Mouse (Mus musculus) ovary, postnatal 36 days (tissue): ENCODE data around the gene Tekt2.
A peak's percentile ranks its signal among the peaks of the same experiment; 100 is the strongest.

ENCODE experiments used
- DNase-seq: peaks from one replicate; pipeline ENCODE4 v3.0.0; 2022; ENCODE audit warnings: low spot score, mixed read lengths

Tekt2 gene

DNA sequence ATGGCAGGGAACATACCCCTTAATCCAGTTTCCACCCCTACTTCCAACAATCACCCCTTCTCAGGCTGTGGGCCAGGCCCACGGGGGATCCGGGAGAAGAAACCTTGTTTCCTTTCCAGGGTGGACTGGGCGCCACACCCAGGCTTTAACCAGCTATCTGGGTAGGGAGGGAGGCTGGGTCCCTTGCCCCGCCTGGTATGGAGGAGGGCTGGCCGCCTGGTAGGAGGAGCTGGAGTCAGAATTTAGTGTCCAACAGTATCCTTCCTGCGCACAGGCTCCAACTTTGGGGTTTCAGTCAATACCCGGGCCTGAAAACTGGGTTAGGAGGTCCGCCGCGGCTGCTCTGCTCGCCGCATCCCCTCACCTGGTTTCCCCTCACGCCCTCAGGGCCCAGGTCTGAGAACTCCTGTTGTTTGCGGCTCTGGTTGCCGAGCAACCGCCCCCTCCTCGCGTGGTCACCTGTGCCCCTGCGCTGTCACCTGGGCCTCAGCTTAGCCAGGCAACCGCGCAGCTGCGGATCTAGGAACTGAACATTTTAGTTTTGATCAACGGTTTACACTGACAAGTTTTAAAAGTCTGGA, at the start of gene Tekt2:
Tekt2 (minus strand) TSS at position 408 of the 581 bp plus-strand sequence.
- peak; percentile 27 for DNase-seq

DNA sequence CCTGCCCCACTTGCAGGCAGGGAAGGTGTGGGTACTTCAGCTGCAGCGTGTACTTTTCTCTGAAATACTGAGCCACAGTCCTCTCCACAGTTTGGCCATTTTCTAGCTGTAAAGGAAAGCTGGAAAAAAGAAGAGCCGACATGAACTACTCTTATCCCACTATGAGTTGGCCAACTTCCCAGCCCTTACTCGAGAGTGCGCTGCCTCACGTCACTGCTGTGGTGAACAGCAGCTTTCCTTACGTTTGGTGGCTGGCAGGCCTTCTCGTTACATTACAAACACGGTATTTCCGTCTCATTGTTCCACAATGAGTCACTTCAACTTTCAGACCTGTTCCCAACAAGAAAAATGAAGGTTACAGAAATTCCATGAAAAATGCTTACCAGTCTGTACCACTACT, 46.0 kb upstream of the Tekt2 start:
- DNase-seq: no peak

DNA sequence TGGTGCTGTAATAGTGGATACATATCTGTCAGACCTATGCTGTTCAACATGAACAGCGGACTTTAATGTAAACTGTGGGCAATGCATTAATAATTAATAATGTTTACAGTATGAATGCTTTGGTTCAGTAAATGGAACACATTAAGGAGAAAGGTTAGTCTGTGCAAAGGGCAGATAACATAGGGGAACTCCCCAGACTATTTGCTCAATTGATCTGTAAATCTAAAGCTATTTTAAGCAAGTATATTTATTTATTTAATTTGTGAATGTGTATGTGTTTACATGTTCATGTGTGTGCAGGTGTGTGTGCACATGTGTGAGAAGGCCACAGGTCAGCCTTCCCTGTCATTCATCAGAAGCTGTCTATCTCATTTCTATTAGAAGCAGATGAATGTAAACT, 34.6 kb upstream of the Tekt2 start:
- DNase-seq: no peak

DNA sequence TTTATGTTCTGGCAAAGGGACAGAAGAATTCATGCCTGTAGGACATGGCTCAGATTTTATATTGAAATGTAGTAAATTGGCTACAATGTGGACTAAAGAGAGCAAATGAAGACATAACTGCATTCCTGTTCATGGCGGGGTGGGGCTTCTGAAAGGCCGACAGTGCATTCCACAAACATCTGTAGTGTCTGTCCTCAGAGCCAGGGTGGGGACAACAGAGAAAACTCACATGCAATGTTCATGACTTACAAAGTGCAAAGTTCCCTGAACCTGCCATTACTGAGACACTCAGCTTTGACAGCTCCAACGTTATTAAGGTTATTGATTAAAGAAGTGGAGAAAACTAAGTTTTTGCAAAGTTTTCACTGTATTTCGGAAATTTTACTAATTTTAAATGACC, 18.0 kb upstream of the Tekt2 start:
- DNase-seq: no peak

DNA sequence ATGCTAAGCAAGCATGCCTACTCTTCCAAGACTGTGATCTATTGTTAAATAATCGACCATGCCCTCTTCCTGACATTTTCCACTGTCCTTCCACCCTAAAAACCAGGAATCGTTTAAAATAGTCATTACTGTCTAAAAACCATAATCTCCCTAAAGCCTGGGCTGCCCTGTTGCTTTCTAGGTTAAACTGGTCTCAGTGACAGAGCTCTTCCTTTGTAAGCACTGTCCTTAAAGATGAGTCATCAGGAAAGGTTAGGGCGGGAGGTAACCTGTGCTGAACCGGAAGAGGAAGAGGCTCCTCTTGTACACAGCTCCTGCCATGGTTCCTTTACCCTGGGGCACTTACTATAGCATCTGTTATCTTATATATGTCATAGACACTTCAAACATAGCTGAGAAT, 14.0 kb upstream of the Tekt2 start:
- no peak for DNase-seq

DNA sequence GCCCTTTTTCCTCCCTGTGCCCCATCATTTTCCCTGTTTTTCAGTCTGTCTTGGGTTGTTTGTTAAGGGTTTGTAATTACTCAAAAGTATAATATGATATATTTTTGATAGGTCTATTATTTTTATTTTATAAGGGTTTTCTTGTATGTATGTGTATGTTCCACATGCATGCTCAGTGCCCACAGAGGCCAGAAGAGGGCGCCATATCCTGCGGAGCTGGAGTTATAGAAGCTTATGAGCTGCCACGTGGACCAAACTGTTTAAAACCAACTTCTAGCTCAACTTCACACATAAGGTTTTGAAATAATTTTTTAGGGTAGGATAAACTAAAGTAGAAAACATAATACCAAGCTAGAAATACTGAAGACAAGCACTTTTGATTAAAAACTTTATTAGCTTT, 6.9 kb upstream of the Tekt2 start:
- DNase-seq: no peak

DNA sequence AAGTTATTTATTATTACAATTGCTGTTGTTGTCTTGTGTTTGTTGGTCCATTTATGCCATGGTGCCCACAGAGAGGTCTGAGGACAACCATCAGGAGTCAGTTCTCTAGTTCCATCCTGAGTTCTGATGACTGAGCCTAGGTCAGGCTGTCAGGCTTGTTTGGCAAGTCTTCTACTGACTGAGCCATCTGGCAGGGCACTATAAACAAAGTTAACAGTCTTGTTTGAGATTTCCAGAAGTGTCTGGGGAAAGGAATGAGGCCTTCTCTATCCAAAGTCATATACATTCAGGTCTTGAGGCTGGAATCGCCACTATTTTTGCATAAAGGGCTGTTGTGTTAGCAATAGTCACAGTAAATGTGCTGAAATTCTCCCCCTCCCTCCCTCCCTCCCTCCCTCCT, 6.3 kb upstream of the Tekt2 start:
- no peak for DNase-seq

DNA sequence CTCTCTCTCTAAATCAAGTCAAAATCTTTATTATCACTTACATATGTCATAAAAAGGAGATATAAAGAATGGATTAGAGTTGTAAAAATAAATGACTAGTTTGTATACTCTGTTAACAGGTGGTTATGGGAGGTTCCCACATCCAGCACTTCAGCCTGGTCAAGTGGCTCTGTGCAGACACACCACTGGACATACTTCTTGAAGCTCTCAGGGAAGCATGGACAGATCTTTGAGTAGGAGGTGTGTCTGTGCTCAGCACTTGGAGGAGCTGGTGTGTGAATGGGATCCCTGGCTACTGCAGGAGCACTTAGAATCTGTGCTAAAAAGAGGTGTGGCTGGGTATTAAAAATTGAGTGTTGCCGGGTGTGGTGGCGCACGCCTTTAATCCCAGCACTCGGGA, 4.8 kb upstream of the Tekt2 start:
- no peak for DNase-seq

DNA sequence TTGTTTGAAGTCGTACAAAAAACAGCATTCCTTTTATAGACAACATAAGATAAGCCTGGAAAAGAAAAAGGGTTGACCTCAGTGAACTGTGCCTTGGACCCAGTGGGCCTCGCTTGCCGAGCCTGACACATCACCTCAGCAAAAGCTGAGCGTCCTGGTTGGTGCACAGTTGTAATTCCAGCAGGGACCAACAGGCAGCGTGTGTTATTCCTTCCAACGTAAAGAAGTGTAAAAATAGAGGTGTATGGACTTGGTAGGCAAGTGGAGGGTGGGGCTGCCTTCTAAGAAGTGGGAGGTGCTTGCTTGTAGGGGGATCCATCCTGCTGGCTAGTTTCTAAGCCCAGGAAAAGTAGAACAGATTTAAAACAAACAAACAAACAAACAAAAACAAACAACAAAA, 548 bp upstream of the Tekt2 start:
- DNase-seq: no peak

DNA sequence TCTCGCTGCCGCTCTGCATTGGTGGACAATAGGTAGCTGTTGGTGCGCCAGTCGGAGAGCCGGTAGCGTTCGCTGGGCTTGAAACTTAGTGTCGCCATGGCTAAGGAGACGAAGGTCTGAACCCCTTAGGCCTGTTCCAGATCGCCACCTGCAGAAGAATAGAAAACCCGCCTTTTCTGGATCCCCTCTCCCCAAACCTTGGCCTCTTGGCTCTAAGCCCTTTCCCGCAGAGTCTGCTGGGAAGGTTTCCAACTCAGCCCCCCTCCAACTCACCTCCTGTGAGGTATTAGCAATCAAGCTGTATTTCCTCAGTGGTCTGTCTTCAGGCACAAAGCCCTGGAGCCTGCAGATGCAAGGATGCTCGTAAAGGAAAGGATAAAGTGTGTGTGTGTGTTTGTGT, 627 bp downstream of the Tekt2 start:
- DNase-seq: no peak

DNA sequence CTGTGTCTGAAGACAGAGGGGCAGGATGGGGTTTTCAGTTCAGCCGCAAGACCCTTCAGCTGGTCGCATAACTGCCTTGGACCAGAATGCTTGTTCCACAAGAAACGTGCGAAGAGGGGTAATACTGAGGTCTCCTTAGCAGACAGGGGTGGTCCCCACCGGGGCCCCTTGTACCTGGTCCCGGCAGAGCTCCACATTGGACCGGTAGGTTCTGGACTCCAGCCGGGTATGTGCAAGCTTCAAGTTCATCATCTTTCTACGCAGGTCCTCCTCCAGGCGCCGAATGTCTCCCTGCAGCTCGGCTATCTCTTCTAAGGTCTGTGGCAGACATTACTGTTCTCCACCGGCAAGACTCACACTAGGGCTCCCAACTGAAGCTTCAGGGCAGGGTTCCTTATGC, 2.8 kb downstream of the Tekt2 start:
- DNase-seq: no peak

DNA sequence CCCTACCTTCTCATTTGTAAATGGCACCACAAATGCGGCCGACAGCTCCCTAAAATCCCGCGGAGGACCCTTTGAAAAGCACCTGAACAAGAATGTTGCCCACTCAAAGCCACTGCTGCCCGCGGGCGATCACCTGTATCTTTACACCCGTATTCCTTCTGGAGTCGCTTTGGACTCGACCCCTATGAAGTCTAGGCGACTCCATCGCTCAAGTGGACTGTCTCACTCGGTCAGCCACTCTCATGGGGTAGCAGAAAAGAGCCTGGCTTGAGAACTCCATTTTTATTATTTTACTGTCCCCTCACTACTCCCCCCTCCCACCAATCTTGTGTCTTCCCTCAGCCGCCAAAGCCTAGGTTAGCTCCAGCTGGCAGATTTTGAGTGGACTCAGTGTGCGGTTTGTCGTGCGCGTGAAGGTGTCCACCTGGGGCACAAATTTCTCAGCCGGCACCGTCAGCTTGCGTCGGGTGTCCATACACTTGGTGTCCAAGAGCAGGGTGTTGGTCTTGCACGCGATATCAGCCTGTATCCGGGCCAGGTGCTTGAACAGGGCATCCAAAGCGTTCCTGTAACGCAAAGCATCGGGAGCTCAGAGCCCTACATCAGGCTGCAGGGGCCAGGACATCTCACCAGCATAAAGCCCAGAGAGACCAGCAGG, 3.5 kb downstream of the Tekt2 start:
- peak; percentile 16 for DNase-seq

DNA sequence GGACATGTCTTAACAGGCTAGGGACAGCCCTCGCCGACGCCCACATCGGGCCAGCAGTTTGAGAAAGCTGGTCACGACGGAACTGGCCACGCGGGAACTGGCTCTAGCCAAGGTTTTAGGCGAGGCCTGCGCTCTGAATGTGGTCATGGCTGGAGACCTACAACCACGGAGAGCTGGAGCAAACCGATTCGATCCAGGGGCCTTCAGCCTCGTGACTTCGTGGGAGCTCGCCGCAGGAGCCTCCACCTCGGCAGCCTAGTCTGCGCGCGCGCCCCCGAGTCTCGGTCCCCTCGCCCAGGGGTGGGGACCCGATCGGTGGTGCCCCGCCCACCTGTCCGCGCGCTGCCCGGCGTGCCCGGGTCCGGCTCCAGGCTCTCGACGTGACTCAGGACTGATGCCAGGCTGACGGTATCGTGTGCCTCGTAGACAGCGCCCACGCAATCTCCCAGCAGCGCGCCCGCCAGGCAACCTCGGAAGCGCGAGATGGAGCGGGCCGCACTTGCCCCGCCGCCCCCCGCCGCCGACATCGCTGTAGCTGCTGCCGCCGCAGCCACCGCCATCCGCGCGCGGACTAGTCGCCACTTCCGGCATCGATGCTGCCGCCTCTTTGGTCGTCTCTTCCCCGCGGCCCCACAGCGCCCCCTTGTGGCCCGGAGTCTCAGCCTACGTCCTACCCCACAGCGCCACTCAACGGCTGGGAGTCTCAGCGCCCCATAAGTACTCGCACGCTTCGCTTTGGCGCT, 4.2 kb downstream of the Tekt2 start, which contains the start of gene Adprhl2:
Adprhl2 (minus strand) TSS at position 593 of the 743 bp plus-strand sequence.
- DNase-seq: peak; percentile 99

DNA sequence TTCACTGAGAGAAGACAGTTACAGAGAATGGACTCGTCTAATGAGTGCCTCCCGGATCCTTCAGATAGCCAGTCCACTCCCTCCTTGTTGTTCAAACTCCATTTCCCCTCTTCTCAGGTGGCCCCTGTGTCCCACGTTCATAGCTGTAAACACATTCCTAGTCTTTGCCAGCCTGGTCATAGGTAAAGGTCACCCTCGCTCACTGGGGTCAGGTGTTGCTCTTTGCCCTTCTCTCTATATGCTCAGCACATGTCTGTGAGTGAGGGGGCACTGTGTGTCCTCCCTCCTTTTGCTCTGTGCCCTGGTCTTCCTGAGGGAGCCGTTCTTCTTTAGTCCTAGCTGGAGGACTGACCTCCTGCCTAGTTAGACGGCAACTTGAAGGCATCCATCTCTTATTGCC, 5.7 kb downstream of the Tekt2 start:
- DNase-seq: no peak

DNA sequence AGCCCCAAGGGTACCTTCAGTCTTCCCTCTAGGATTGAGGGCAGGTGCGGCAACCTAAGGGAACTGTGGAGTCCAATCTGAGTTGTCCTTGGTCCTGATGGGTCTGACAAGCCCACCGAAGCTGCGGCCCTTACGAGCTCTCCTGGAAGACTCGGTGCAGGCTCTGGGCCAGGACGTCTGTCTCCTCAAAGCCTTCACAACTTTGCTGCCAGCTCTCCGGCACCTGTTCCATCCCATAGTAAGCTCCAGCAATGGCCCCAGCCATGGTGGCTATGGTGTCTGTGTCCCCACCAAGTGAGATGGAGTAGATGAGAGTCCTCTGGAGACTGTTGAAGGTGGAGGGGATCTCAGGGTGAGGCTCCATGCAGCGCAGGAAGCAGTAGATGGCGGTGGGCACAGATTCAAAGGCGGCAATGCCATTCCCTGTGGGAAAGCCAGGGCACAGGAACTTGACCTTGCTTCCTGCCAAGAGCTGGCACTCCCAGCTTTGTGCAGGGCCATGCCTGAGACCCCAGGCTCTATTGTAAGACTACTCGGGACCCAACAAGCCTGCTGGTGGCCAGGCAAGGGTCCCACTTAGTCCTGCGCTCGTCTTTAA, 8.9 kb downstream of the Tekt2 start:
- no peak for DNase-seq

DNA sequence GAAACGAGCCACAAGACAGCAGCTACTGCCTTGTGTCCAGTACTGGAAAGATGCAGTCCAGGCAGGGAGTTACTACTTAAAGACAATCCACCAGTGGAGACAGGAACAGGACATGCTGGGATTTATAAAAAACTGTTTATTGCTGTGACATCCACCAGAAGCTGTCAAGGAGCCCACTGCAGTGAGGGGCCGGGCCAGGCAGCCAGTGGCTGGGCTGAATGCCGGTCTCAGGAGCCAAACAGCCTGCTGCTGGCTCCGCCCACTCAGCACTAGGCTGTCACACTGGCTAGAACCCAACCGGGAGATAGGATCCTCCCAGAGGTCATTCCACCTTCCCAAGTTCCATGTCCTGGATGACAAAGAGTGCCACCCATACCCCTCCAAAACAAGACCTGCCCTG, 9.6 kb downstream of the Tekt2 start:
- no peak for DNase-seq

DNA sequence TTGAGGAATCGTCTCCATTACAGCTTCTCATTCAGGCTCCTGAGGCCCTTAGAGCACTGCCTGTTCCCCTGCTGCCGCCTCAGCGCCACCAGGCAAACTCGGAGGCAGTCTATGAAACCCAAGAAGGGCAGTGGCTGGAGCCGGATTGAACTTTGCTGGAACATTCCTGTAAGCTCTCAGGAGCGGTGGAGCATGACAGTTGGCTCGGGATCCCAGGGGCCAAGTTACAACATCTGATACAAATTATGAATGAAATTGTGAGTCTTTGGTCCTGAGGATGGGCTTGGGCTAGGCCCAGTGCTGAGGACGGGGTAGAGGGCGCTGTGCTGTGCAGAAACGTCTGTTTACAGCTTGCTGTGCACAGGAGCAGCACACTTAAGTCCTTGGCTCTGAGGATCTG, 11.1 kb downstream of the Tekt2 start:
- no peak for DNase-seq

DNA sequence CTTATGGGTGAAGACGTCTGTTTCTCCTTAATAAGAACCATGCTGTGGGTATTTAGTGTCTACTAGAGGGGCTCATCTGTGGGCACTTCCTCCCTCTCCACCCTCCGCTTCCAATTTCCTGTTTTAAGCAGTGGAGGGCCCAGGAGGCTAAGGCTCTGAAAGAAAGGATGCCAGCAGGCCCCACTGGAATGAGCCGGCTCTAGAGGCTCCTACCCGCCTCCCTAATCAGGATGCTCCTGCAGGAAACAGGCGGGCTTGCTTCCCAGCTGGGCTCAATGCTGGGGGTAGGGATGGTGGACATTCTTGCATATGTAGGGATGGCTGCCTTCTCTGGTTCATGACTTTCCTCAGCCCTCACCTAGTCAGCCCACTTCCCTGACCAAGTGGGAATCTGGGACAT, 12.3 kb downstream of the Tekt2 start:
- DNase-seq: no peak

DNA sequence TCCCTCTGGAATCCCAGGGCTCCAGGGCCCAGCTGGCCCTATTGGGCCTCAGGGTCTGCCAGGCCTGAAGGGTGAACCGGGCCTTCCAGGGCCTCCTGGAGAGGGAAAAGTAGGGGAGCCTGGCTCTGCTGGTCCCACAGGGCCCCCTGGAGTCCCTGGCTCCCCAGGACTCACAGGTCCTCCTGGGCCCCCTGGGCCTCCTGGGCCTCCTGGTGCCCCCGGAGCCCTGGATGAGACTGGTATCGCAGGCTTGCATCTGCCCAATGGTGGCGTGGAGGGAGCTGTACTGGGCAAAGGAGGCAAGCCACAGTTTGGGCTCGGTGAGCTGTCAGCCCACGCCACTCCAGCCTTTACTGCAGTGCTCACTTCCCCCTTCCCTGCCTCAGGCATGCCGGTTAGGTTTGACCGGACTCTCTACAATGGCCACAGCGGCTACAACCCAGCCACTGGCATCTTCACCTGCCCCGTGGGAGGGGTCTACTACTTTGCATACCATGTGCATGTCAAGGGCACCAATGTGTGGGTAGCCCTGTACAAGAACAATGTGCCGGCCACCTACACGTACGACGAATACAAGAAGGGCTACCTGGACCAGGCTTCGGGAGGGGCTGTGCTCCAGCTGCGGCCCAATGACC, 13.8 kb downstream of the Tekt2 start:
- no peak for DNase-seq

DNA sequence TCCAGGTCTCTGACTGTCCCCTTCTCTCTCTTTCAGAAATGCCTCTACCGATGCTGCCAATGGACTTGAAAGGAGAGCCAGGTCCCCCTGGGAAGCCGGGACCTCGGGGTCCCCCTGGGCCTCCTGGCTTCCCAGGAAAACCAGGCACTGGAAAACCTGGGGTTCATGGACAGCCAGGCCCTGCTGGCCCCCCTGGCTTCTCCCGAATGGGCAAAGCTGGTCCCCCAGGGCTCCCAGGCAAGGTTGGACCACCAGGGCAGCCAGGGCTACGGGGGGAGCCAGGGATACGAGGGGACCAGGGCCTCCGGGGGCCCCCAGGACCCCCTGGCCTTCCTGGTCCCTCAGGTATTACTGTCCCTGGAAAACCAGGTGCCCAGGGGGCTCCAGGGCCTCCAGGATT, 15.1 kb downstream of the Tekt2 start:
- no peak for DNase-seq

DNA sequence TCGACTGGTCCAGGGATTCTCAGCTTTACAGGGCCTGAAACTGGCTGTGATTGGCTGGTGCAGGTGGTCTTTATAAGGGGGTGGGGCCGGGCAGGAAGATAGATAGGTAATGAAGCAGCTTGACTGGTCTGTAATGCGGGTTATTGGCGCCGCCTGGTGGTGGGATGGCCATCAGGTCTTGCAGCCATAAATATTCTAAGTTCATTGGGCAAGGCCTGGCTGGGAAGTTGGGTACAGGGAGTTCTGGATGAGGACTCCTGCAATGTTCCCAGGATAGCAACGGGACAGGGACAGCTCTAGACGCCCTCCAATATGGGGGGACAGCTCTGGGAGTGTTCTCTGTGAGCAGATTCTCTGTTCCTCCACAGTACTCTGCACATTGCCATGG, 15.6 kb downstream of the Tekt2 start:
- DNase-seq: peak; percentile 82

DNA sequence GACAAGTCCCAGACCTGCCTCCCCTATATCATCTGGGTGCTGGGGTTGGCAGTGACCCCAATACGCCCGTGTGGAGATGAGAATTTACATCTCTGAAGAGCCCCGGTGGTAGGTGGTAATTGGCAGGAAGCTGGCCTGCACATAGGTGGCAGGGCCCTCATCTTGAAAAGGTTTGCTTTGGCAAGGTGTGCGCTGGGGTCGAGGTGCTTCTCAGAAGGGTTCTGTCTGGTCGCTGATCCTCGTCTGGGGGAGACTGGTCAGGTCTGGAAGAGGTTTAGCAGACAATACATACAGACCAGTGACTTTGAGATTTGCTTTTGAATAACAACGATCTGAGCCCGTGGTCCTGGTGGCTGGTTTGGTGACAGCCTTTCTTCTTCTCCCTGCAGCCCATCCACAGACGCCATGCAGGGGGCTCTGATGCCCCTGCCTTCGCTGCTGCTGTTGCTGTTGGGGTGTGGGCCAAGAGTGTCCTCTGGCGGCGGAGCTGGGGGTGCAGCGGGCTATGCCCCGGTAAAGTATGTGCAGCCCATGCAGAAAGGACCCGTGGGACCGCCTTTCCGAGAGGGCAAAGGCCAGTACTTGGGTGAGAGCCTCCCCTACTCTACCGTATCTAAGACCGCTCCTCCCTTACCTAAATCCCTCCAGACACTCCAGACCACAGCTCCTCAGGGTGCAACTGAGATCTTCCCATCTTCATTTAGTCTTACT, 16.1 kb downstream of the Tekt2 start:
- DNase-seq: no peak
